Mouse (Mus musculus): ENCODE measurements around the gene Prl8a1. TPM values are rescaled to one million over a fixed set of nuclear protein-coding genes. Genes with fewer than 3 reads are reported as not detected.

Gene Prl8a1
- not detected in 2 replicates for total RNA-seq (2012; rRNA removed)
- polyA plus RNA-seq (2012; ENCODE audit: insufficient read depth in 1 of 2, insufficient read length in 2 of 2, low read depth in 1 of 2, low replicate concordance in 2 of 2, missing spikeins in 1 of 2): not detected

DNA sequence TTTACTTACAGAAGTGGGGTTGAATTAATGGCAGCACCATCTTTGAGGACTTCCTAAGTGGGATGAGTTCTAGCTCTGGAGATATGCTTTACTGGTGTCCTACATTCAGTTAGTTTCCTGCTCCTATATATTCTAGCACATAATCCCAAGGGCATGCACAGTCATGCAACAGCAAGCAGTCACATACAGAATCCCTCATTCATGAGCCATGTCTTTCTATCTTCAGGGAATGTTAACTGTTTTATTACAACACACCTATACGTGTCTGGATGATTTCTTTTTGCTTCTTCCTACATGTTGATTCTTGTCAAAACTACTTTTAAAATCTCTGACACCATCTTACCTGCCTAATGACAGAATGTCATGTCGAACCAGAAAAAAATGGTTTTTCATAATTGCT, at the start of gene Prl8a1:
TSS of gene Prl8a1 (minus strand) at position 101 of the 400 bp plus-strand sequence.
- no peaks in the 10 kb centered on the region for H3K79me2 ChIP-seq (ENCODE audit: control insufficient read depth, insufficient read depth, low read length, poor library complexity)
- no peaks in the 10 kb centered on the region for H3K36me3 ChIP-seq (ENCODE audit: control insufficient read depth in 1 of 2, insufficient read depth in 2 of 2, low read length in 2 of 2)
- H3K9ac ChIP-seq (ENCODE audit: control insufficient read depth, low read depth, low read length, poor library complexity, severe bottlenecking): no peak within 1 kb of the TSS
- DNase-seq (ENCODE audit: low read depth, low spot score): no peak
- H3K4me3 ChIP-seq (ENCODE audit: control insufficient read depth in 1 of 2, insufficient read depth in 1 of 2, low read depth in 2 of 2, low read length in 2 of 2): no peak within 1 kb of the TSS
- TF ChIP-seq CTCF (IDR thresholded peaks at IDR 0.05 in 2 of 3, conservative IDR thresholded peaks at IDR 0.05 in 1 of 3; ENCODE audit: control insufficient read depth in 1 of 3, insufficient read depth in 1 of 3, low read depth in 2 of 3, low read length in 3 of 3, poor library complexity in 1 of 3, severe bottlenecking in 1 of 3) (no peak), GABPA (IDR thresholded peaks at IDR 0.05; ENCODE audit: low read depth, low read length) (no peak), ETS1 (IDR thresholded peaks at IDR 0.05; ENCODE audit: low read depth, low read length) (no peak), MEF2A (IDR thresholded peaks at IDR 0.05; ENCODE audit: extremely low read depth, insufficient replicate concordance, low read depth, low read length, poor library complexity, severe bottlenecking) (no peak), ZC3H11A (IDR thresholded peaks at IDR 0.05; ENCODE audit: low read depth, low read length) (no peak), POLR2A (IDR thresholded peaks at IDR 0.05; ENCODE audit: control insufficient read depth in 1 of 2, insufficient read depth in 1 of 2, low read depth in 1 of 2, low read length in 2 of 2, poor library complexity in 1 of 2) (no peak), ZMIZ1 (IDR thresholded peaks at IDR 0.05; ENCODE audit: low read depth, low read length) (no peak), ZNF384 (IDR thresholded peaks at IDR 0.05; ENCODE audit: low read depth, low read length) (no peak), ELF1 (IDR thresholded peaks at IDR 0.05; ENCODE audit: low read depth, low read length) (no peak), USF2 (IDR thresholded peaks at IDR 0.05; ENCODE audit: borderline replicate concordance in 1 of 2, insufficient read depth in 1 of 2, low read depth in 1 of 2, low read length in 2 of 2) (no peak), POLR2AphosphoS2 (IDR thresholded peaks at IDR 0.05; ENCODE audit: low read length) (no peak), JUND (IDR thresholded peaks at IDR 0.05; ENCODE audit: low read depth, low read length) (no peak), TAL1 (IDR thresholded peaks at IDR 0.05; ENCODE audit: low read length) (no peak), MXI1 (IDR thresholded peaks at IDR 0.05; ENCODE audit: low read depth, low read length) (no peak), BHLHE40 (IDR thresholded peaks at IDR 0.05; ENCODE audit: borderline replicate concordance, low read depth, low read length) (no peak), NRF1 (IDR thresholded peaks at IDR 0.05; ENCODE audit: insufficient read depth, low read depth, low read length, poor library complexity, severe bottlenecking) (no peak), CHD1 (IDR thresholded peaks at IDR 0.05; ENCODE audit: low read depth, low read length) (no peak), RCOR1 (IDR thresholded peaks at IDR 0.05; ENCODE audit: low read depth, low read length) (no peak)
- H3K27ac ChIP-seq (ENCODE audit: control insufficient read depth, low read depth, low read length): no peak within 1 kb of the TSS
- H3K9me3 ChIP-seq (replicated peaks; ENCODE audit: insufficient read depth, low read length): no peaks in the 10 kb centered on the region
- H3K27me3 ChIP-seq (ENCODE audit: control insufficient read depth in 1 of 2, insufficient read depth in 2 of 2, low read length in 2 of 2): no peaks in the 10 kb centered on the region
- no peaks in the 10 kb centered on the region for H3K4me1 ChIP-seq (ENCODE audit: control insufficient read depth in 1 of 2, insufficient read depth in 2 of 2, low read length in 2 of 2)

DNA sequence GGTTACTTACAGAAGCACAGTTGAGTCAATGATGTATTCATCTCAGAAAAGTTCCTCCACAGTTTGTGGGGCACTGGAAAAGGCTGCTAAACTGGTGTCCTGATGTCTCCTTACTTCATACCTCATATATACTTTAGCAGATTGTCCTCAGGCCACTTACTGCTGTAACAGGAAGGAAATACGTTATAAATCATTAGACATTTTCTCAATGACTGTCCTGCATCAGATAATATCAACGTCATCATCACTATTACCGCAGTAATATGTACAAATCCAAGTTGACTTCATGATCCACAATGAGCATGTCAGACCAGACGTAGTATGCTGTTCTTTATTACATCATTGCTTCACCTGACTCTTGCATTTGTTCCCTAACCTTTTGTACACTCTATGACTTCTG, 28.5 kb upstream of the Prl8a1 start, which contains the start of gene Prl7b1:
TSS of gene Prl7b1 (minus strand) at position 101 of the 400 bp plus-strand sequence.
- Histone ChIP-seq H3K27me3 (ENCODE audit: control insufficient read depth in 1 of 2, insufficient read depth in 2 of 2, low read length in 2 of 2) (no peaks in the 10 kb centered on the region), H3K4me3 (ENCODE audit: control insufficient read depth in 1 of 2, insufficient read depth in 1 of 2, low read depth in 2 of 2, low read length in 2 of 2) (no peak within 1 kb of the TSS), H3K36me3 (ENCODE audit: control insufficient read depth in 1 of 2, insufficient read depth in 2 of 2, low read length in 2 of 2) (no peaks in the 10 kb centered on the region), H3K9me3 (replicated peaks; ENCODE audit: insufficient read depth, low read length) (no peaks in the 10 kb centered on the region), H3K79me2 (ENCODE audit: control insufficient read depth, insufficient read depth, low read length, poor library complexity) (no peaks in the 10 kb centered on the region), H3K27ac (ENCODE audit: control insufficient read depth, low read depth, low read length) (no peak within 1 kb of the TSS), H3K4me1 (ENCODE audit: control insufficient read depth in 1 of 2, insufficient read depth in 2 of 2, low read length in 2 of 2) (no peaks in the 10 kb centered on the region), H3K9ac (ENCODE audit: control insufficient read depth, low read depth, low read length, poor library complexity, severe bottlenecking) (no peak within 1 kb of the TSS)
- TF ChIP-seq MEF2A (IDR thresholded peaks at IDR 0.05; ENCODE audit: extremely low read depth, insufficient replicate concordance, low read depth, low read length, poor library complexity, severe bottlenecking): no peak
- no peak for TF ChIP-seq ZC3H11A (IDR thresholded peaks at IDR 0.05; ENCODE audit: low read depth, low read length)
- no peak for TF ChIP-seq CHD1 (IDR thresholded peaks at IDR 0.05; ENCODE audit: low read depth, low read length)
- no peak for TF ChIP-seq SMC3 (IDR thresholded peaks at IDR 0.05; ENCODE audit: low read depth, low read length)
- TF ChIP-seq MXI1 (IDR thresholded peaks at IDR 0.05; ENCODE audit: low read depth, low read length): no peak
- TF ChIP-seq EP300 (IDR thresholded peaks at IDR 0.05; ENCODE audit: low read depth in 1 of 2, low read length in 2 of 2): no peak
- no peak for TF ChIP-seq POLR2A (IDR thresholded peaks at IDR 0.05; ENCODE audit: control insufficient read depth in 1 of 2, insufficient read depth in 1 of 2, low read depth in 1 of 2, low read length in 2 of 2, poor library complexity in 1 of 2)
- no peak for TF ChIP-seq ETS1 (IDR thresholded peaks at IDR 0.05; ENCODE audit: low read depth, low read length)
- no peak for TF ChIP-seq KAT2A (conservative IDR thresholded peaks at IDR 0.05; ENCODE audit: low read depth, low read length)
- no peak for TF ChIP-seq TCF12 (IDR thresholded peaks at IDR 0.05; ENCODE audit: low read depth, low read length)
- no peak for TF ChIP-seq MAZ (IDR thresholded peaks at IDR 0.05; ENCODE audit: low read depth, low read length)
- no peak for TF ChIP-seq USF2 (IDR thresholded peaks at IDR 0.05; ENCODE audit: borderline replicate concordance in 1 of 2, insufficient read depth in 1 of 2, low read depth in 1 of 2, low read length in 2 of 2)
- no peak for TF ChIP-seq SIN3A (IDR thresholded peaks at IDR 0.05; ENCODE audit: low read length)
- no peak for TF ChIP-seq NELFE (IDR thresholded peaks at IDR 0.05; ENCODE audit: low read depth, low read length)
- no peak for TF ChIP-seq ZKSCAN1 (IDR thresholded peaks at IDR 0.05; ENCODE audit: low read depth, low read length)
- no peak for DNase-seq (ENCODE audit: low read depth, low spot score)
